Mouse (Mus musculus) CH12.LX (cell line): ENCODE data around the gene Pgpep1l.

Experiments used
- CTCF ChIP-seq, 2 experiments: IDR thresholded peaks in 1 of 2; conservative IDR thresholded peaks in 1 of 2; 2 replicates each; pipeline ENCODE4 v1.5.1; 2011 to 2012; ENCODE audit warnings: low read depth in 2 of 2, low read length in 2 of 2, improper control_type of control experiment in 1 of 2, inconsistent platforms in 1 of 2, mild to moderate bottlenecking in 1 of 2, moderate library complexity in 1 of 2
- EP300 ChIP-seq: IDR thresholded peaks from 2 replicates; pipeline ENCODE4 v1.6.1; 2011; ENCODE audit warnings: low read length, improper control_type of control experiment
- ETS1 ChIP-seq: conservative IDR thresholded peaks from 2 replicates; pipeline ENCODE4 v1.6.1; 2012; ENCODE audit warnings: low read depth, mild to moderate bottlenecking, inconsistent platforms, low read length, improper control_type of control experiment, moderate library complexity
- HCFC1 ChIP-seq: IDR thresholded peaks from 2 replicates; pipeline ENCODE4 v1.6.1; 2012; ENCODE audit warnings: low read depth, mild to moderate bottlenecking, inconsistent platforms, low read length, improper control_type of control experiment
- JUN ChIP-seq: IDR thresholded peaks from 2 replicates; pipeline ENCODE4 v1.6.1; 2011; ENCODE audit warnings: low read depth, mild to moderate bottlenecking, low read length, improper control_type of control experiment, moderate library complexity; ENCODE audit not compliant: insufficient read depth
- MAX ChIP-seq: IDR thresholded peaks from 2 replicates; pipeline ENCODE4 v1.6.1; 2011; ENCODE audit warnings: low read length, improper control_type of control experiment
- MEF2A ChIP-seq: IDR thresholded peaks from 2 replicates; pipeline ENCODE4 v1.6.1; 2014; ENCODE audit warnings: low read depth, mild to moderate bottlenecking, inconsistent platforms, low read length, improper control_type of control experiment, borderline replicate concordance
- NRF1 ChIP-seq: IDR thresholded peaks from 2 replicates; pipeline ENCODE4 v1.6.1; 2014; ENCODE audit warnings: low read depth, mild to moderate bottlenecking, inconsistent platforms, low read length, improper control_type of control experiment, moderate library complexity
- POLR2A ChIP-seq: IDR thresholded peaks from 2 replicates; pipeline ENCODE4 v1.6.1; 2011; ENCODE audit warnings: low read depth, mild to moderate bottlenecking, improper control_type of control experiment, low read length
- RAD21 ChIP-seq: IDR thresholded peaks from 2 replicates; pipeline ENCODE4 v1.6.1; 2011; ENCODE audit warnings: low read depth, mild to moderate bottlenecking, low read length, improper control_type of control experiment, moderate library complexity
- RCOR1 ChIP-seq: conservative IDR thresholded peaks from 2 replicates; pipeline ENCODE4 v1.6.1; 2012; ENCODE audit warnings: low read depth, mild to moderate bottlenecking, inconsistent platforms, low read length, improper control_type of control experiment
- TBP ChIP-seq: conservative IDR thresholded peaks from 2 replicates; pipeline ENCODE4 v1.6.1; 2011; ENCODE audit warnings: low read depth, low read length, improper control_type of control experiment
- UBTF ChIP-seq: IDR thresholded peaks from 2 replicates; pipeline ENCODE4 v1.6.1; 2012; ENCODE audit warnings: low read depth, mild to moderate bottlenecking, inconsistent platforms, low read length, improper control_type of control experiment, moderate library complexity

- TF ChIP-seq CTCF (conservative IDR thresholded peaks at IDR 0.05 in 1 of 2, IDR thresholded peaks at IDR 0.05 in 1 of 2; ENCODE audit: low read depth in 2 of 2, low read length in 2 of 2) (no peak), MEF2A (no peak), EP300 (no peak), ETS1 (no peak), POLR2A (no peak), TBP (no peak), RCOR1 (no peak), UBTF (no peak), JUN (no peak), NRF1 (no peak), MAX (no peak), HCFC1 (no peak), RAD21 (no peak)
Measured at GRCm38 (mm10) chr7:68265391-68265790, 1.4 kb upstream of the Pgpep1l start.
